Comparison of ENCODE assay signal across 23 mouse cellular contexts in the genomic region with DNA sequence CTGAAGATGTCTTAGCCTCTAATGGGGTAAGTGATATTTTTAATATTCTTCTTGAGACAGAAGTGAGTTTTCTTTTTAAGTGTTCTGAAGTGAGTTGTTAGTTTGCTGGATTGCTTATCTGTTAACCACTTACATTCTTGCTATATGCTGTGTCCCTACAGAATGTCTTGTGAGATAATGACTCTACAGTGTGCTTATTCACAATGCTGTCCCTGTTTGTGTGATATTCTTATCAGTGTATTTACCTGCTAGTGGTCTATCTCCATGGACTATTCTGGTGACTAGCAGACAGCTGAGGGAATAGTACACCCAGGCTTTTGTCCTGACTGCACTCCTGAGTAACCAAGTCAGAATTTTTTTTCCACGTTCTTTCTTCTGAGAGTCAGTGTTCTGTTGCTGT.
DNase-seq lines count a peak whose midpoint lies in the region; ATAC-seq and TF ChIP-seq lines count a peak whose summit lies in the region.
"Had no signal": no experiment of that assay in that cellular context is flagged by ENCODE, and none has a peak within 500 bp of the region (broad histone marks: within the 10 kb centered on the region; RNA-seq: fewer than 3 reads in every experiment).

No protein-coding gene starts in this region.

- intact Hi-C loops in gastrocnemius, postnatal 36 days (cut with DNase I) = no loop called here

- H3K27ac ChIP-seq in MEL (ENCODE audit: control insufficient read depth, low read depth, low read length) = peak overlapping the region; percentile 52
- peak overlapping the region; percentile 76 for H3K27ac ChIP-seq in liver, embryonic 12.5 days
- H3K27ac ChIP-seq: embryonic facial prominence, embryonic 12.5 days; hindbrain, embryonic 15.5 days; kidney, postnatal 0 days; midbrain, embryonic 13.5 days had no signal

- no peaks in the 10 kb centered on the region for H3K27me3 ChIP-seq in MEL (ENCODE audit: control insufficient read depth in 1 of 2, insufficient read depth in 2 of 2, low read length in 2 of 2)
- H3K27me3 ChIP-seq in liver, embryonic 12.5 days (replicated peaks) = no peaks in the 10 kb centered on the region
- H3K27me3 ChIP-seq: embryonic facial prominence, embryonic 12.5 days; hindbrain, embryonic 15.5 days; midbrain, embryonic 13.5 days had no signal

- H3K4me3 ChIP-seq in MEL (ENCODE audit: control insufficient read depth in 1 of 2, insufficient read depth in 1 of 2, low read depth in 2 of 2, low read length in 2 of 2) = no peak overlapping the region
- H3K4me3 ChIP-seq in liver, embryonic 12.5 days = no peak overlapping the region
- H3K4me3 ChIP-seq: embryonic facial prominence, embryonic 12.5 days; erythroblast, embryonic 14.5 days; hindbrain, embryonic 15.5 days; midbrain, embryonic 13.5 days had no signal

- TF ChIP-seq RAD21 in MEL (IDR thresholded peaks at IDR 0.05; ENCODE audit: low read depth, low read length) = no peak

- H3K4me2 ChIP-seq in liver, embryonic 12.5 days = peak overlapping the region; percentile 26
- H3K4me2 ChIP-seq: embryonic facial prominence, embryonic 12.5 days; hindbrain, embryonic 15.5 days; midbrain, embryonic 13.5 days had no signal

- H3K36me3 ChIP-seq in MEL (ENCODE audit: control insufficient read depth in 1 of 2, insufficient read depth in 2 of 2, low read length in 2 of 2) = peaks cover 5 to 16% of the 10 kb centered on the region in 2 experiments
- peaks cover 3% of the 10 kb centered on the region; the same call in 1 of the 2 replicates for H3K36me3 ChIP-seq in liver, embryonic 12.5 days
- H3K36me3 ChIP-seq: embryonic facial prominence, embryonic 12.5 days had no signal

- TF ChIP-seq EP300 in MEL (IDR thresholded peaks at IDR 0.05; ENCODE audit: low read depth in 1 of 2, low read length in 2 of 2) = peak; percentile 66 to 75

- TF ChIP-seq POLR2A in MEL (IDR thresholded peaks at IDR 0.05; ENCODE audit: control insufficient read depth in 1 of 2, insufficient read depth in 1 of 2, low read depth in 1 of 2, low read length in 2 of 2, poor library complexity in 1 of 2) = no peak

- peak; percentile 97 for ATAC-seq in liver, embryonic 12.5 days
- 0 out of 2 replicates have a peak, but pooled peaks have one; percentile 33 for ATAC-seq in megakaryocyte, adult 5-6 weeks (ENCODE audit: poor library complexity, severe bottlenecking)
- ATAC-seq: forebrain, embryonic 14.5 days; midbrain, embryonic 13.5 days had no signal

- H3K9ac ChIP-seq in MEL (ENCODE audit: control insufficient read depth, low read depth, low read length, poor library complexity, severe bottlenecking) = no peak overlapping the region
- H3K9ac ChIP-seq in liver, embryonic 12.5 days = no peak overlapping the region
- H3K9ac ChIP-seq: embryonic facial prominence, embryonic 12.5 days; hindbrain, embryonic 15.5 days; midbrain, embryonic 13.5 days had no signal

- no peaks in the 10 kb centered on the region for H3K9me3 ChIP-seq in MEL (replicated peaks; ENCODE audit: insufficient read depth, low read length)
- H3K9me3 ChIP-seq in liver, embryonic 12.5 days (replicated peaks) = no peaks in the 10 kb centered on the region
- H3K9me3 ChIP-seq: embryonic facial prominence, embryonic 12.5 days; hindbrain, embryonic 15.5 days; midbrain, embryonic 13.5 days had no signal

- H3K4me1 ChIP-seq in MEL (ENCODE audit: control insufficient read depth in 1 of 2, insufficient read depth in 2 of 2, low read length in 2 of 2) = peaks cover 6 to 7% of the 10 kb centered on the region in 2 experiments
- H3K4me1 ChIP-seq in liver, embryonic 12.5 days = peaks cover 34% of the 10 kb centered on the region
- H3K4me1 ChIP-seq: embryonic facial prominence, embryonic 12.5 days; hindbrain, embryonic 15.5 days; midbrain, embryonic 13.5 days had no signal

- no peaks in the 10 kb centered on the region for H3K79me2 ChIP-seq in MEL (ENCODE audit: control insufficient read depth, insufficient read depth, low read length, poor library complexity)

- TF ChIP-seq CTCF in MEL (IDR thresholded peaks at IDR 0.05 in 2 of 3, conservative IDR thresholded peaks at IDR 0.05 in 1 of 3; ENCODE audit: control insufficient read depth in 1 of 3, insufficient read depth in 1 of 3, low read depth in 2 of 3, low read length in 3 of 3, poor library complexity in 1 of 3, severe bottlenecking in 1 of 3) = no peak

- DNase-seq in MEL (ENCODE audit: low read depth, low spot score) = peak; percentile 52
- peak; percentile 56 for DNase-seq in c-Kit-positive CD71-positive TER-119-negative erythroid progenitor cells, embryonic 14.5 days (ENCODE audit: low read depth)
- no peak for DNase-seq in left cerebral cortex, adult 9 months (ENCODE audit: low spot score in 2 of 2)
- no peak for DNase-seq in gastrocnemius, postnatal 36 days
- DNase-seq in kidney, postnatal 10 days = no peak
- DNase-seq: adrenal gland, postnatal 14 days; cerebellum, adult 11 months; cerebellum, postnatal 10 days; gastrocnemius, postnatal 10 days; heart, adult 11 months; heart, postnatal 36 days; kidney, adult 2 months; lung, adult 18-20 months; lung, postnatal 10 days; thymus, postnatal 25 days had no signal

- WGBS in liver, embryonic 12.5 days (ENCODE audit: insufficient replicate concordance) = 45% methylated on average over 1 of the region's 1 CpGs

TF ChIP-seq in MEL, 35 proteins besides CTCF, POLR2A, EP300 and RAD21:
- TF ChIP-seq ZKSCAN1 (IDR thresholded peaks at IDR 0.05; ENCODE audit: low read depth, low read length) (no peak), TCF12 (IDR thresholded peaks at IDR 0.05; ENCODE audit: low read depth, low read length) (peak; percentile 73; the same call in 1 of the 2 replicates), GATA1 (IDR thresholded peaks at IDR 0.05; ENCODE audit: low read depth, low read length) (peak; percentile 72), CHD1 (IDR thresholded peaks at IDR 0.05; ENCODE audit: low read depth, low read length) (no peak), TAL1 (IDR thresholded peaks at IDR 0.05; ENCODE audit: low read length) (peak; percentile 42)

Comparison
In these comparisons a context has a peak if more than half of its experiments do, and no peak if none do; other contexts are left out.
1. DNase-seq: peak in MEL (single experiment) and c-Kit-positive CD71-positive TER-119-negative erythroid progenitor cells, embryonic 14.5 days (single experiment); none in left cerebral cortex, adult 9 months (0 of 2), gastrocnemius, postnatal 36 days (0 of 2) and kidney, postnatal 10 days (single experiment).